Mouse (Mus musculus): Measurements from ENCODE around the gene Gm20425.
"Not testable (repeated sequence)": the region's sequence is repeated elsewhere in the genome, so short reads cannot be mapped to it uniquely, and the experiment has no call there.

Gene Gm20425

DNA sequence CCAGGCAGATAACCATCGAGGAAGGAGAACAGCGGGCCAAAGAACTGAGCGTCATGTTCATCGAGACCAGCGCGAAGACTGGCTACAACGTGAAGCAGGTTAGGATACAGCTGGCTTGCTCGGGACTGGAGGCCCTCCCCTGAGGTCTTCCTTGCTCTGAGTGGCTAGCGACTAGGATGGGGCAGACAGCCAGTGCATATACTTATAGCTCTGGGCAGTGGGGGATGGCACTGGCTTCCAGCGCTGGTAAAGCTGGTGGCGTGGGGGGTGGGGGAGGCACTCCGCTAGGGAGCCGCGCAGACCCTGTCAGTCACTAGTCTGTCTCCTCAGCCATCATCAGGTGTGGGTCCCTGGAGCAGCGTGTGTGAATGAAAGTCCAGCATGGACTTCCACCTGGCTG lies 66.3 kb downstream of the Gm20425 start:
- in situ Hi-C loops (cut with MboI, MseI), result no loop called here

DNA sequence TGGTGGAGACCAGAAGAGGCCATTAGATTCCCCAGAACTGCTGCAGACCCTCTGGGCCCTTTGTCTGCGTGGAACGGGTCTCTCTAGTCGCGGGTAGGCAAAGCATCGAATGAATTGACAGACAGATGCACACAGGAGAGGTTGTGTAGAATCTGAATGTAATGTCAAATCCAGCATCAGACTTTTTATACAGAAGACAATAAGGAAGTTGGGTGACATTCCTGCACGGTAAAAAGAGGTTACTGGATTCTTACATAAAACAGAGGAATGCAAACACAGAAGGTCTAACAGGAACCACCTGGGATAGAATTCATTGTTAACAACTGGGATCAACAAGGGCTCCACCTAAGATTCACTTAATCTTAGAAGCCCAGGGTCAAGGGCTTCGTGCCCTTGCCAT lies 74.9 kb downstream of the Gm20425 start:
- in situ Hi-C loops (cut with MboI, MseI), result not testable (repeated sequence)

- in situ Hi-C loops (cut with MboI, MseI), result no loop called here
Observed at GRCm38 (mm10) chr9:103154568-103154967, 75.5 kb downstream of the Gm20425 start.

DNA sequence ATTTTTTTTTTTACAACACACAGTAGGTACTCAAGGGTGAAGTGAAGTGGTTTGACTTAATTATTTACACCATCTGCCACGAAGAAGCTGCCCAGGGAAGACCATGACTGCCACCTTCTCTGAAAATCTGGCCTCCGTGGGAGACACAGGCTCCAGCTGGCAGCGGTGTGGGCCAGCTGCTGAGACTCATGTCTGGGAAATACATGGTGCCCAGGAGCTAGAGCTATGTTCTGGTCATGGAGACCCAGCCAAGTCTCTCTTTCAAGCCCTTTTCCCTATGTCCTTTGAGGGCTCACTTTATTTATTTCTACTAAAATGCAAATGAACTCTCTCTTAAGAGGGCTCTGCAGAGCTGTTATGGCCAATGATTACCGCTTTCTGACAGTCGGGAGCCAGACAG lies 76.8 kb downstream of the Gm20425 start:
- in situ Hi-C loops (cut with MboI, MseI), result no loop called here

- in situ Hi-C loops (cut with MboI, MseI), result no loop called here
Observed at GRCm38 (mm10) chr9:103149074-103149799, 80.9 kb downstream of the Gm20425 start.

DNA sequence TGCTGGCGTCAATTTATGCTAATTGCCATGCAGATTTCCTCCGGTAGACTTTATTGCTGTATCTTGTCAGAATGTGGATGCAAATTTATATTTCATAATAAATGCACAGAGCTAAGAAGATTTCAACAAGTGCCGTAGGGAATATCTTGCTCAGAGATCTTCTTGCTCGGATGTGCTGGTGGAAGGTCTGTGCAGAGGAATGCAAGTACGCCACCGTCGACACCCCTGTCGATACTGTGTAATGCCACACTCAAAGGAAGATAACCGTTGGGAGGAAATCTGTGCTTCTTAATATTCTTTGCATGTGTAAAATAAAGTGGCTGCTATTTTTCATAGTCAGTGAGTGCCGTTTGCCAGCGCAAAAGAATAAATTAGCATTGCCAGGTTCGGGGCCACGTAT lies 83.0 kb downstream of the Gm20425 start:
- in situ Hi-C loops (cut with MboI, MseI), result no loop called here

- in situ Hi-C loops (cut with MboI, MseI), result no loop called here
Observed at GRCm38 (mm10) chr9:103146703-103147102, 83.4 kb downstream of the Gm20425 start.

- in situ Hi-C loops (cut with MboI, MseI), result no loop called here
Observed at GRCm38 (mm10) chr9:103146257-103146656, 83.8 kb downstream of the Gm20425 start.

DNA sequence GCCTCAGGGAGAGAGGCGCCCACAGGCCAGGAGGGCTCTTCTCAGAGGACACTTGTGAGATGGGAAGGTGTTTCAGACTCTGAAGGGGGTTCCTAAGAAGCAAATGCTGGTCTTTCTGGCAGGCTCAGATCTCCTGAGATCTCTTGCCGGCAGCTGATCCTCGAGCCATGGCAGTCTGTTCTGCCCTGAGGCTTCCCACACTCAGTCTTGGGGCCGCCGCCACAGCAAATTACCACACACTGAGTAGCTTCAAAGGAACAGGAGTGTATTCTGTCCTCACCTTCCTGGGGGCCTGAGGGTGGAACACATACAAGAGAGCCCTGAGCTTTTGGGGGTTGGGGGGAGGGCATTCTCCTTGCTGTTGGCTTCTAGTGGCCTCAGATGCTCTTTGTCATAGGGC lies 84.8 kb downstream of the Gm20425 start:
- in situ Hi-C loops (cut with MboI, MseI), result no loop called here

- in situ Hi-C loops (cut with MboI, MseI), result no loop called here
Observed at GRCm38 (mm10) chr9:103143881-103144280, 86.2 kb downstream of the Gm20425 start.

DNA sequence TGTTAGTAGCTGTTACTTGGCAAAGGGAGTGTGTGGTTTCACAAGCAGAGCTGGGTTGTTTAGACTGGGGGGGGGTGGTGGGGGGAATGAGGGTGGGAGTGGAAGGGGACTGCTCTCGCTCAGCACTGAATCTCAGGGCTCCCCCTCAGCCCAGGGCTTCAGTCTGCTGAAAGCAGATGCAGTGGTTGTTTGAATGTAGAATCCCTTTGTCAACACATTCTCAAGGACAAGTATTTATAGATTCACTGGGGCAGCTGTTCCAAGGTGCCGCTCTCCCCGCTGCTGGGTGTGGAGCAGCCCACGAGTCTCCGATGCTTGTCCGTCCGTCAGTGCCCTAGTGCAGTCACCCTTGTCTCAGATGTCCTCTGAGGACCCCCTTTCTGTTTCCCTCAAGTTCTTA lies 88.8 kb downstream of the Gm20425 start:
- in situ Hi-C loops (cut with MboI, MseI), result no loop called here

DNA sequence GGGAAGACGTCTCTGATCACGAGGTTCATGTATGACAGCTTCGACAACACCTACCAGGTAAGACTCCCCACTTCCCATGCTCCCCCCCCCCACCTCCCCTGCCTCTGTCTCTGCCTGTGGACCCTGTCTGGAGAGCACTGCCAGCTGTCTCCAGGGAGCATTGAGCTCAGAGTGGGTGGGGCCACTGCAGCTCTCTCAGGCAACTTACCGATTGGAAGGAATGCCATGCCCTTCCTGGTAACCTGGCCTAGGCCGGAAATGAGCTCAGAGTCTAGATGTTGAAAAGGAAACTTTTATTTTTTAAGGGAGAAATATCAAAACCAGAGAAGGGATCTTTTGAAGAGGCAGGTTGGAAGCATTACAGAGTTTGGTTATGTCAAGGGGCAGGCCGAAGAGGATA lies 89.7 kb downstream of the Gm20425 start:
- in situ Hi-C loops (cut with MboI, MseI), result no loop called here

All from T-helper 1 cell (primary cell).